Mouse (Mus musculus) liver, embryonic 14.5 days (tissue): ENCODE measurements at regions not wholly inside any gene's neighbourhood (a gene's known extent, or its start where the extent isn't known, plus 50 kb on each side); places are given as distances from the start of the nearest gene placed in this dataset.

ENCODE experiments used
- ATAC-seq: fragments of 200-750 bp; cut with Nextera tagmentation; 2 replicates; pipeline ENCODE4 v1.8.0; 2017; ENCODE audit warnings: moderate number of reproducible peaks, mild to moderate bottlenecking, moderate library complexity; ENCODE audit not compliant: insufficient read depth
- DNase-seq, 3 experiments: peaks; one replicate each; pipeline ENCODE4 v3.0.0-alpha.2; 2012 to 2013; ENCODE audit warnings: low read depth in 3 of 3, low spot score in 3 of 3
- H3K27ac ChIP-seq: fragments of 300-500 bp; sonication (generic); 2 replicates; pipeline ENCODE4 v1.5.1; 2014; ENCODE audit warnings: moderate library complexity, mild to moderate bottlenecking, control low read depth, inconsistent platforms
- H3K27me3 ChIP-seq: fragments of 300-500 bp; sonication (generic); 2 replicates; pipeline ENCODE4 v1.6.1; 2014; ENCODE audit warnings: mild to moderate bottlenecking, low read length, moderate library complexity; ENCODE audit not compliant: control insufficient read depth, insufficient read depth
- H3K36me3 ChIP-seq: fragments of 300-500 bp; sonication (generic); replicated peaks from 2 replicates; pipeline ENCODE4 v1.6.1; 2014; ENCODE audit warnings: low read depth; ENCODE audit not compliant: control insufficient read depth, insufficient read depth
- H3K4me1 ChIP-seq, 2 experiments: fragments of 200-500 bp in 1 of 2; fragments of 300-500 bp in 1 of 2; sonication (generic) in 1 of 2; replicated peaks; 2 replicates each; pipeline ENCODE4 v1.6.1; 2012 to 2014; ENCODE audit warnings: antibody characterized with exemption in 1 of 2, inconsistent platforms in 1 of 2, low read length in 1 of 2; ENCODE audit not compliant: control insufficient read depth in 2 of 2, insufficient read depth in 2 of 2
- H3K4me2 ChIP-seq: fragments of 300-500 bp; sonication (generic); 2 replicates; pipeline ENCODE4 v1.6.1; 2014; ENCODE audit warnings: low read depth, mild to moderate bottlenecking, control low read depth, moderate library complexity
- H3K4me3 ChIP-seq, 2 experiments: fragments of 200-500 bp in 1 of 2; fragments of 300-500 bp in 1 of 2; sonication (generic) in 1 of 2; 2 replicates each; pipeline ENCODE4 v1.5.1; 2012 to 2014; ENCODE audit warnings: low read depth in 2 of 2, low read length in 2 of 2, mild to moderate bottlenecking in 2 of 2, control low read depth in 1 of 2, inconsistent platforms in 1 of 2, moderate library complexity in 1 of 2; ENCODE audit not compliant: insufficient read depth in 1 of 2
- H3K9ac ChIP-seq: fragments of 300-500 bp; sonication (generic); replicated peaks from 2 replicates; pipeline ENCODE4 v1.6.1; 2014; ENCODE audit warnings: mild to moderate bottlenecking, control low read depth, moderate library complexity
- H3K9me3 ChIP-seq: fragments of 300-500 bp; sonication (generic); 2 replicates; pipeline ENCODE4 v1.6.1; 2016; ENCODE audit warnings: low read length, mixed read lengths; ENCODE audit not compliant: control insufficient read depth
- CTCF ChIP-seq: IDR thresholded peaks from 2 replicates; pipeline ENCODE4 v1.5.1; 2016; ENCODE audit warnings: antibody characterized with exemption, low read depth, control low read depth
- EP300 ChIP-seq: IDR thresholded peaks from 2 replicates; pipeline ENCODE4 v1.6.1; 2016; ENCODE audit warnings: antibody characterized with exemption, low read depth
- WGBS: fragments of 180-500 bp; shearing (Covaris S2); extraction: QIAGEN DNeasy Blood & Tissue Kit; methylation state at CpG from one replicate; pipeline ENCODE4 v1.1.7; 2014; ENCODE audit not compliant: insufficient replicate concordance; 5-methylcytosine and 5-hydroxymethylcytosine counted together

DNA sequence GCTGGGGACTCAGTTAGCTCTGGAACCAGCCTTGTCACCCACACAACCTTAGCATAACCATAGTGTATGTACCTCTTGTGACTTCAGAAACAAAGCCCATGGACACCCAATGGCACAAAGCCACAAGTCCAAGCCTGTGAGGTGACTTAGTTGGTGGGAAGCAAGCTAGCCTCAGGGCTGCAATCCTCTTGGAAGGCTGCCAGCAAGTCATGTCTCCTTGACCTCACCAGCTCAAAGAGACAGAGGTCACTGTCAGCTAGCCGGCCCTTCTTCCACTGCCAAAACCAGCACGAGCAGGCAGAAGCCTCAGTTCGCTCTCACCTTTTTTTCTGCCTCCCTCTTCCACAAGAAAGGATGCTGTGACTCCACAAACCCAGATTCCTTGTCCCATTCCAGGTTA lies 161.0 kb downstream of the Rybp start:
- Histone ChIP-seq H3K27ac (no peak overlapping the region), H3K36me3 (no peaks in the 10 kb centered on the region), H3K9me3 (no peaks in the 10 kb centered on the region), H3K4me2 (no peak overlapping the region), H3K9ac (no peak overlapping the region), H3K4me3 (no peak overlapping the region), H3K27me3 (no peaks in the 10 kb centered on the region), H3K4me1 (peaks cover 0 to 6% of the 10 kb centered on the region in 2 experiments; a peak in 1 of 4 replicates)
- ATAC-seq (no peak), DNase-seq (no peak)
- WGBS, result 70% methylated on average over 3 of the region's 3 CpGs
- TF ChIP-seq CTCF, result no peak
- no peak for TF ChIP-seq EP300

DNA sequence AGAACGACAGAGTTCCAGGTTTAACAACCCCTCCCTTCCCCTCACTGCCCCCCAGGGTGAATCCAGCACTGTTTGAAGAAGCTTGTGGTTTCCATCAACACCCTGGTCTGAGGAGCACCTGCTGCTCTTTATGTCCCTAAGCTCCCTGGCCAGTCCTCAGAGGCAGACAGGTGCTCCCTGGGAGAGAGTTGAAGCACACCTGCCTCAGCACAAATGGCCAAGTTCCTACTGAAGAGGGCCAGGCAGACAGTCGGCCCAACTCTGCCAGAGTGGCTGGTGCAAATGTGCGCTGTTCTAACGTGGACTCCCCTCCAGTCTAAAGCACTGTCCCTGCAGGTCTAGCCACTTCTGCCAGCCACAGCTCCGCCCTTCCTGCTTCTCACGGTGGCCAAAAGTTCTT lies 166.0 kb downstream of the Rybp start:
- no peak overlapping the region for H3K27ac ChIP-seq
- H3K4me2 ChIP-seq, result no peak overlapping the region
- ATAC-seq, result no peak
- peaks cover 0 to 3% of the 10 kb centered on the region in 2 experiments; a peak in 1 of 4 replicates for H3K4me1 ChIP-seq
- TF ChIP-seq CTCF, result no peak
- TF ChIP-seq EP300, result no peak
- no peaks in the 10 kb centered on the region for H3K27me3 ChIP-seq
- no peak overlapping the region for H3K4me3 ChIP-seq
- H3K9me3 ChIP-seq, result no peaks in the 10 kb centered on the region
- 28% methylated on average over 6 of the region's 6 CpGs for WGBS
- DNase-seq, result no peak
- H3K9ac ChIP-seq, result no peak overlapping the region
- no peaks in the 10 kb centered on the region for H3K36me3 ChIP-seq

DNA sequence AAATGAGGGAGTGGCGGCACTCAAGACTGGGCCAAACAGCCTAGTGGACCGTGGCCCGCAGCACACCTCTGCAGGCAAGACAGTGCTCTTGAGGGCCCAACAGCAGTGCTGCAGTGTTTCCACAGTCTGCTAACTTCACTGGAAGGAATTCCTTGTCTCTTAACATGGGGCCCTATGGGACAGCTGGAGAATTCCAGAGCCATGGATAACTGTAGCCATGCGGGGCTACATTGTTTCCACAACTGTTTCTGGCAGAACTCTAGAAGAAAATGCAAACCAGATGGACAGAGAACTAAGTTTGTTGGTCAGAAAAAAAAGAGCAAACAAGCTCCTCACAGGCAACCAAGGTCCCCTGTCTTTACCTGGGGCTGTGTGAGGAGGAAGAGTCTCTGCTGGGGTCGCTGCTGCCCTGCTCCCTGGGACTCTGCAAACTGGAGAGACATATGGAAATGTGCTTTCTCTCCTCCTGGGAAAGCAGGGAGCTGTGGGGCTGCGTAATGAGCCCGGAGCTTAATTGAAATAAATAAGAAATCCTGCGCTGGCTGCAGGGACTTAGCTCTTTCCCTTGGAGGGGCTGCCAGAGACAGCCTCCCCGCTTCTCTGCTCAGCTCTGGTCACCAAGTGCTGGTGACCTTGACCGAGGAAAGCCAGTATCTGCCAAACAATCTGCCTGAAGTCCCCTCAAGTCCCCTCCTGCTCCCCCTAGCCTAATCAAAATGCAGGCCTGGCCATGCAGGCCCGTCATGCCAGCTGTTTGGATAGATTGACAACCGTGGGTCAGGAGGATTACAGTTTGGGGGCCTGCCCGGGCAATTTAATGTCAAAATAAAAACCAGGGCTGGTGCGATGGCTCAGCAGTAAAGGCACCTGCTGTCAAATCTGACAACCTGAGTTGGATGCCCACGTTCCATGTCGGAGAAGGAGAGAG lies 167.0 kb downstream of the Rybp start:
- no peak for DNase-seq
- ATAC-seq, result no peak
- WGBS, result 64% methylated on average over 16 of the region's 16 CpGs

DNA sequence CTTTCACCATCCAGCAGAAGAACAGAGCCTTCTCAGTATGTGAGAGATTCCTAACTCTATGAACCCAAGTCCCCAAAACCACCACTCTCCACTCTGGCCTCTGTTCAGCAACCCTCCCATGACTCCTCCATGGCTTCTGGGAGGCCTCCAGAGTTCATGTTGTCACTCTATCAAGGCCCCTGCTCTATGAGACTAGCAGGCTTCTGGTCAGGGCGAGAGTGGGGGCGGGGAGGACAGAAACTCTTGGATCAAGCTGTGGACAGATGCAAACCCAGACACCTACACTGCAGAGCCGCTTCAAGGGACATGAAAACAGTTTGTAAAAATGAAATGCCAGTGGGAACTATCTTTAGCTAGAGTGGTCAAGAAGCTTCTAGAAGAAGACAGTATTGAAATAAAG lies 170.2 kb downstream of the Rybp start:
- WGBS, result 79% methylated on average over 3 of the region's 3 CpGs
- Histone ChIP-seq H3K4me1 (peaks cover 0 to 6% of the 10 kb centered on the region in 2 experiments; a peak in 2 of 4 replicates), H3K27me3 (no peaks in the 10 kb centered on the region), H3K27ac (no peak overlapping the region), H3K4me2 (no peak overlapping the region), H3K4me3 (no peak overlapping the region), H3K9ac (no peak overlapping the region), H3K9me3 (no peaks in the 10 kb centered on the region), H3K36me3 (no peaks in the 10 kb centered on the region)
- DNase-seq (no peak), ATAC-seq (no peak)
- TF ChIP-seq EP300 (no peak), CTCF (no peak)

More for the DNA sequence above, 167.0 kb downstream of the Rybp start:
- Histone ChIP-seq H3K36me3 (no peaks in the 10 kb centered on the region), H3K27ac (no peak overlapping the region), H3K9me3 (no peaks in the 10 kb centered on the region), H3K4me2 (no peak overlapping the region), H3K27me3 (no peaks in the 10 kb centered on the region), H3K4me1 (no peaks in the 10 kb centered on the region), H3K4me3 (no peak overlapping the region), H3K9ac (no peak overlapping the region)
- TF ChIP-seq EP300 (no peak), CTCF (no peak)

DNA sequence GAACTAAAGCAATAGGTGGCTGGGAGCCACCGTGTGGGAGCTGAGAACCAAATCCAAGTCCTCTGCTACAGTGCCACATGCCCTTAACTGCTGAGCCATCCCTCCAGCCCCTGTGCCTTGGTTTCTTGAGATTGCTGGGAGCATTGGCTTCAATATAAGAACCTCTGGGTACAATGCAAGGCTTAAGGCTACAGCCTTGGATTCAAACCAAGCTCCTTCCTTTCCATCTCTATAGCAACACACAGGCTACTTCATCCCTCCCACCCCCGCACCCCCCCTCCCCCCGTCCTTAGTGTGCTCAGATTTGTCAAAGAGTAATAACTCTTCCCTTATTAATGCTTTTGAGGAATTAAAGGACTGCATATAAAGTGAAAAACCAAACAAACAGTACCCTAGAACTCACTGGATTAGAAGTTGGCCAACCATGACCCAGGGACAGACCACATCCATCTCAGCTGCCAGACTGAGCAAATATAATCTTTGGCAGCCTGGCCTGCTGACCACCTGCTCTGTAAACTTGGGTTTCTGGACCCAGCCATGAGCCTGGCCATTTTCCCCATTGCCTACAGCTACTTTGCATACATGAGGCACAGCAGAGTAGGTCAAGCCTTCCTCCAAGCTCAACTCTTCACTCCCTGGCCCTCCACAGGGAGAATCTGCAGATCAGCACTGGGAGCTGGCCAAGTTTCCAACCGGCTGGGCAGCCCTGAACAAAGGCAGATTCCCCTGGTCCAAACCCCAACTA lies 173.7 kb downstream of the Rybp start:
- H3K9ac ChIP-seq, result no peak overlapping the region
- TF ChIP-seq CTCF (no peak), EP300 (no peak)
- H3K4me1 ChIP-seq, result peaks cover 0 to 18% of the 10 kb centered on the region in 2 experiments; a peak in 2 of 4 replicates
- no peak overlapping the region for H3K4me3 ChIP-seq
- no peaks in the 10 kb centered on the region for H3K27me3 ChIP-seq
- H3K4me2 ChIP-seq, result no peak overlapping the region
- no peaks in the 10 kb centered on the region for H3K36me3 ChIP-seq
- H3K27ac ChIP-seq, result no peak overlapping the region
- no peak for ATAC-seq
- DNase-seq, result no peak
- no peaks in the 10 kb centered on the region for H3K9me3 ChIP-seq
- 55% methylated on average over 4 of the region's 4 CpGs for WGBS
